Mouse (Mus musculus) 3T3-L1 (cell line): ENCODE results near the gene Robo1.

Source experiments
- DNase-seq: peaks from one replicate; pipeline ENCODE4 v3.0.0-alpha.2; 2015; ENCODE audit warnings: low read depth, low spot score

The Robo1 gene

DNA sequence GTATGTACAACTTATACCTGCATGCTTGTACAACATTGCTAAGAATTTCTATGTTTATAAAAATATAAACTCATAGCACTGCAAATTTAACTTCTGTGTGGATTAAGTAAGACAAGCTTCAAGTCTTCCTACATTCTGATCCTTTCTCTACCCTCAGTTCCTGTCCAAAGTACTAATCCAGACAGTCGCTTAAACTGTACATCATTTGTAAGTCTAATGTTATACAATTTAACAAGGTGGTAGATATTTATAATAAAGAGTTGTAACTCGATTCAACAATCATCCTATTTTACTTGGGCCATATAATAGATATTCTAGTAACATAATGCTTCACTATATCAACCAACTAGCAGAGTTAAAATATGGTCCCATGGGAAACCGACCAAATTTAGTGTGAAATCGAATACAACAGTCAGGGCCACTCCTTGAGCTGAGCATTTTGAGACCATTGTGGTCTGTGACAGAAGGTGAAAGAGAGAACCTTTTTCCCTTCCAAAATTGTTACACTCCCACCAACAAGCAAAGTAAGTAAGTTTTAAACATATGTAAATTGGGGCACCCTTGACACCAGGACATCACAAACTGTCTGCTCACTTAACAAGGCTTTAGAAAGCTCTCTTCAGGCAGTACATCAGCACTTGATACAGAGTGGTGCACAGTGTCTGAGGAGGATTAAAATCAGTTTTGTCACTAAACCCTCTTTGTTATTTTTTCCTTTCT lies 295.5 kb downstream of the Robo1 start:
- DNase-seq, result no peak

DNA sequence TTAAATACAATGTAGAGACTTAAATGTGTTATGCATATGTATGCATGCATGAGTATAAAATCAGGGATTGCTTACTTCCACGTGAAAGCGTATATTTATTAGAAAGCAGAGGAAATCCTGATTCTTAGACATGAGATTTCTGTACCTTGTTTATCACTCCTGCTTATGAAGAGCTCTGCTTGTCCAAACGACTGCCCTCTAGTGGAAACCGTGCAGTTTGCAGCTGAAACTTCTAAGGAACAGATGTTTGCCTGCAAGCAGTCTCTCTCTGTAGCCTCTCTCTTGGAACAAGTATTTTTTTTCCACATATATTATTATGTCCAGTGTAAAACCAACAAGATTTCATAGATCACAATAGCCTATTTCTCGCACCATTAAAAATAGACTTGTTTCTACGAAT lies 297.0 kb downstream of the Robo1 start:
- DNase-seq, result peak; percentile 77

DNA sequence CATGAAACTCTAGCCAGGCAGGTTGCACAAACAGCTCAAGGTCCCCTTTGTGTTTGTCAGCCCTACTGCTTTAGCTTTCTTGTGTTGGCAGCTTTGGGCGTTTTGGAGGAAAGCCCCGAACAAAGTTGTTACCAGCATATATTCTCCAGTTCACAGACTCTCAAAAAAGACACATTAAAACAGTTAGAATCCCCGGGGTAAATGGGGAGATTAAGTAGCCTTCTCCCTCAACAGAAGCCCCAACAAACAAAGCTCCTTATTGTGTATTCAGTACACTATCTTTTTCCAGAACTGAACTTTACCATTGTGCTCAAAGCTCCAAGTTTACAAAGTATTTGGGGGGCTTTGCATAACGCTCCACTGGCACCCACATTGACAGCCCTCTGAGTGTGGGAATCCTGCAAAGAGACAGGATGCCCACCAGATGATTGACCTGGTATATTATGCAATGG lies 302.6 kb downstream of the Robo1 start:
- DNase-seq, result no peak

DNA sequence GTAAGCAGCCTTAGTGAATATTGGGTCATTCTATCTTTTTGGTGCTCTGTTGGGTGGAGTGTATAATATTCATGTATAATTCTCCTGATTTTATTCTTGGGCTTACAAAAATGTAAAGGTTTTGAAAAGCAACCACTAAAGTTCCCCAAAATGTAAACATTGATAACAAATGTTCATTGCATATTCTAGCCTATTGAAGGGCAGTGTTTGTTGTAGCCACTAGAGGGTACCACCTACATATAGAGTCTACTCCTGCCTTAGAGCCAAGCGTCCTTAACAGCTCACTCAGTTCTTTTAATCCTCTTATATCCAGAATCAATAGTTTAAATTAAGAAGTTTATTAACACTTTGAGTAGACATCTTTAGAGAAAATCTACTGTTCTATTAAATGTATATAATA lies 306.8 kb downstream of the Robo1 start:
- DNase-seq, result peak; percentile 29

- no peak for DNase-seq
These were observed 307.3 kb downstream of the Robo1 start for GRCm38 (mm10) chr16:72615360-72615759.

DNA sequence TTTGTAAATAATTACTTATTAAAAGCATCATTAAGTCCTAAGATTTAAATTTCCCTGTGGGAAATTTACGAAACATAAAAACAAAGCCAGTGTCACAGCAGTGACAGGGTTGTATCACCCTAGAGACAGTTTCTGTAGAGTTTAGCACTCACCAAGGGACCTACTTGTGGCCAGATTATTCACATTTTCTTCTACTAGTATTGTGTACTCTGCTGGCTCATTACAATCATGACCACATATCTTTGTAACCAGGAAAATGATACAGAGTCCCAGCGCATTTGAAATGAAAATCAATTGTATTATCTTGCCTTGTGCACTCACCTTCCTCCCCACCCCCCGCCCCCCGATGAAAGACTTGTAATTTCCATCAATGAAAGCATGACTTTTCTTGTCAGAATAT lies 314.3 kb downstream of the Robo1 start:
- no peak for DNase-seq

- no peak for DNase-seq
These were observed 314.8 kb downstream of the Robo1 start for GRCm38 (mm10) chr16:72622868-72623267.

DNA sequence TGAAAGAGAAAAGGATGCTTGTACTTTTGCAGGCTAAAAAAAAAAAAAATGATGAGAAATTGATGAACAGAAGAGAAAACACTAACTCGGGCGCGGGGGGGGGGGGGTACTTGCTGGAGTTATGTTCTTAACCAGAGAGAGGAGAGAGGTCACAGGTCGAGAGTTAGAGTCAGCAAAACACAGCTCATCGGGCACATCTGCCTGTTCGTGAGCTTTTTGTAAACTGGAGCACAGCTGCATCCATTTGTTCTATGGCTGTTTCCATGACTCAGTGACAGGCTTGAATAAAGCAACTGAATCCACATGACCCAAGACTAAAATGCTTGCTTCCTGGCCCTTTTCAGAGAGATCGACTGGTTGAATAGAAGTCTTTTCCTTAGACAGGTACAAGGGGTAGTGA lies 325.7 kb downstream of the Robo1 start:
- DNase-seq, result no peak

DNA sequence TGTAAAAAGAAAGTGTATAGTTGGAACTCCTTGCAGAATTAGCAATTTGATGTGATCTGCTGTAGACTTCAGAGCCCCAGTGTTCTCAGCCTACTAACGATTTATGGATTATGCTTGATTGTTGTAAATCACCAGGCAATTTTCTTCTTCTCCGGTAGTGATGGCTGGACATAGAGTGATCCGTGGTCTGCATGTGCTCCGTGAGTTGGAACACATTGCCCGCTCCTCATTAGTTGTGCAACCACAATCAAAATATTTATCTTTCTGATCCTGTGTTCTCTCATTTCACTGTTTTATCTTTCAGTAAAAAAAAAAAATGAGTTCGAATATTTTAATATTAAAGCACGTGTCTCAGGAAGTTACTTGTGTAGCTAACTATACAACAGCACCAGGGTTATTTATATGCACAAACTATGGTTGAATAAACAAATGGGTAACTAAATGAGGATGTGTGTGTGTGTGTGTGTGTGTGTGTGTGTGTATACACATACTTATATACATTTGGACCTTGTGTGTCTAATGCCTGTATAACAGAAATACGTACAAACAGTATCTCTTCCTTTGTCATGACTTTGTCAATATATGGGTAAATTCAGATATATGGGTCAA lies 331.3 kb downstream of the Robo1 start:
- no peak for DNase-seq

DNA sequence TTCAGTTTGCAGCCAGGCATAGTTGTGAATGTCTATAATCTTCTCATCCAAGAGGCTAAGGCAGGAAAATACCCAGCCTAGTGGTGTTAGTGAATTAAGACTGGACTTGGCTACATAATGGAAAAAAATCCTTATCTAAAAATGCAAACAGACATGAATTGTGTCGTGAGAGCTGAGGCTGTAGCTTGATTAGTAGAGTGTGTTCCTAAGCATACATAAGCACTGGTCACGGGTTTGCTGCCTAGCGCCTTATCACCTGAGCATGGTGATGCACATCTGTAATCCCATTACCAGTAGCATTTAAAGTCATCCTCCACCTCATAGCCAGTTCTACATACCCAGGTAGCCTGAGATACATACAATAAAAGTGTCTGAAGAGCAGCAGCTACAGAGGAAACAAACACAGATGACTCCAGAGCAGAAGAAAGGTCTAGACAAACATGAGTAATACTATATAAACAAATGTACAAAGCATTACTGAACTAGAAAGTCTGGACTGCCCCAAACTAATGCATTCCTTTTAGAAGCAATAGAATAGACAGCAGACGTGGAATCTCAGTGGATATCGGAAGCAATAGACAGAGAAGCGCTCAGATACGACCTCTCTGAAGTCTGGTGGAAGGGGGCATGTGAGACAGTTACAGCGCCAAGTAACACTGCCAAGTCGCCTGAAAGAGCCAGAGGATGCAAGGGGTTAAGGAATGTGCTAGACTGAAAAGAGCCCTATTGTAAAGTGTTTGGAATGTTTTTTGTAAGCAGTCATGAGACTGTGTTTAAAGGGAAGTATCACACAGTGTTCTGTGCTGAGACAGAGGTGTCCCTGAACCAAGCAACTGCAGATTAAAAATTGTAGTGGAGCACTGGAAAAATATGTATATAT lies 333.1 kb downstream of the Robo1 start:
- DNase-seq, result no peak

GRCm38 (mm10) chr16:72645890-72646289 lies 337.8 kb downstream of the Robo1 start:
- no peak for DNase-seq

- peak; percentile 2 for DNase-seq
These were observed 341.2 kb downstream of the Robo1 start for GRCm38 (mm10) chr16:72649314-72649713.

- no peak for DNase-seq
These were observed 347.3 kb downstream of the Robo1 start for GRCm38 (mm10) chr16:72655411-72655810.

DNA sequence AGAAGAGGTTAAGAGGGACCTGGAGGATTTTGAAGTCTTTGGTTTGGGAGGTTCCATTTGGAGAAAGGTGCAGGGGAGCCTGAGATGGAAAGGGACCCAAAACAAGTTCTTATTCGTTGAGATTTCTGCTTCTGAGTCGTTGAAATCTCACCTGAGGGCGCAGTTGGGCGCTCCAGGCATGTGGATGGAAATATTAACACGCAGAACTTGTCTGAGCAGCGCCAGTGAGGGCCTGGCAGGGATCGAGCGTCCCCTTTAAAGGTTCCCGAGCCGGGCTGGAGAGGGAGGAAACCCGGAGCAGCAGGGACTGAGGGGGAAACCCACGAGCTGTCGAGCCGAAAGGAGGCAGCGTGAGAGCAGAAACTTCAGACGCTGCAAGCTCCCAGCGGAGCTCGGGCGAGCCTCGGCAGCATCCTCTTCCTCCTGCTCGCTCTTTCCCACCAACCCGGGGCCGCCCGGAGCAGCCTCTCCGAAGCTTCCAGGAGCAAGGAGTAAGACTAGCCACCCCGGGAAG lies 354.8 kb downstream of the Robo1 start:
- DNase-seq, result no peak

DNA sequence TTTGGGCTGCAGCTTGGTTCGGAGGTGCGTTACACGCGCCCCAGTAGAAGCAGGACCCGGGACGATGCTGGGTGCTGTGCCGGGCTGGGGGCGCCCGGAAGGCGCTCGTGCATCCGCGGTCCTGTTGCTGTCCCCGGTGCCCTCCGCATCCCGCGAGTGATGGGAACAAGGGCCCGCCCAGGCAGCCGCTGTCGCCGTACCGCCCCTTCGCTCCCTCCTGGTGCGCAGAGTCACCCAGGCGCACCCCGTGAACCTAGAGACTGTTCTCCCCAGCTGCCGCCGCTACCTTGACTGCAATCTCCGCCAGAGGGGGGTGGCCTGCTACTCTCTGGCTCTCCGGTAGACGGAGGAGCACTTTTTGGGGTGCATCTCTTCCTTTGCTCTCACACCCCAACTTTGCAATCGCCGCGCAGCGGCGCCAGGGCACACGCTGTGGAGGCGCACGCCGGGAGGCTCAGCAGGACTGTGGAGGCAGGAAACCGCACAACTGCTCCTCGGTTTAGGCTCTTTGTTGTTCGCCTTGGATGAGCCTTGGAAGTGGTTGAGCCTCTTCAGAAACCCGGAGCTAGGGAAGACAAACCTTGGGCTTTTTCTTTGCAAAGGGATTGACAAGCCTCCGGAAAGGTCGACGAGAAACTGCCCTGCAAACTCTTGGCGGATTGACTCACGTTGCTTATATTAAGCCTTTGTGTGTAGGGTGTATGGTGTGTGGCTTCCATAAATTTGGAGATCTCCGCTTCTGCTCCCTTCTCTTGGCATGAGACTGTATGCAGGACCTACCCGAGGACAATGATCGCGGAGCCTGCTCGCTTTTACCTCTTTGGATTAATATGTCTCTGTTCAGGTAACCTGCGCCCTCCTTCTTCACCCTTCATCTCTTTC lies 355.5 kb downstream of the Robo1 start:
- no peak for DNase-seq

DNA sequence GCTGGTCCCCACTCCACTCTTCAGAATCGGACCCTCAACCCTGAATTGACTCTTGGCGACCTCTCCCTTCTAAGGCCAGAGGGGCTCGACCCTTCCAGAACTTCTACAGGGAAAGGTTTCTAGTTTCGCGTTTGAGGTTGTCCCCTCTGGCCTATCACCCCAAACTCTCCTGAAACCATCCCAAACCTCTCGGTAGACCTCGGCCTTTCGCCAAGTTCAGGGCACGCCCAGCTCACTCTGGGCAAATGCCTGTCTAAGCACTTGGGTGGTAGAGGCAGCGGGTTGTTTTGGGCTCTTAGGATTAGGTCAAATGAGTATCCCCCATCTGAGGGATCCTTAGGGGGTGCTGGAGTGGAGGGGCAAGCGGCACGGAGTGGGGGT lies 356.1 kb downstream of the Robo1 start:
- no peak for DNase-seq

DNA sequence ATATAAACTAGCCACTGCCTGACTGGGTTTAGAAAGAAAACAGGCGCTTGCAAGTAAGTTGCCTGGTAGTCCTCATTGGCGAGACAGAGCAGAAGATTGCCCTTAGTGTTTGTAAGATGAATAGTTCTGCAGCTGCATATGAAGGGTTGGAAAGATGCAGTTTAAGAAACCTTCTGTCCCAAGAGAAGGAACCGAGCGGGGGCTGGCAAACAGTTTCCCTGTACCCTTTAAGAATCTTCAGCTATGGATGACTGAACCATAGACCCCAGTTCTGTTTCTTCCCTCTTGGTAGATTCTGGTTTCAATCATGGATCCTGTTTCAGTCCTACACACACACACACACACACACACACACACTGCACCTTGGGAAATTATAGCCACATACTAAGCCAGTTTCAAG lies 356.7 kb downstream of the Robo1 start:
- DNase-seq, result no peak

- DNase-seq, result no peak
These were observed 357.3 kb downstream of the Robo1 start for GRCm38 (mm10) chr16:72665454-72665853.

DNA sequence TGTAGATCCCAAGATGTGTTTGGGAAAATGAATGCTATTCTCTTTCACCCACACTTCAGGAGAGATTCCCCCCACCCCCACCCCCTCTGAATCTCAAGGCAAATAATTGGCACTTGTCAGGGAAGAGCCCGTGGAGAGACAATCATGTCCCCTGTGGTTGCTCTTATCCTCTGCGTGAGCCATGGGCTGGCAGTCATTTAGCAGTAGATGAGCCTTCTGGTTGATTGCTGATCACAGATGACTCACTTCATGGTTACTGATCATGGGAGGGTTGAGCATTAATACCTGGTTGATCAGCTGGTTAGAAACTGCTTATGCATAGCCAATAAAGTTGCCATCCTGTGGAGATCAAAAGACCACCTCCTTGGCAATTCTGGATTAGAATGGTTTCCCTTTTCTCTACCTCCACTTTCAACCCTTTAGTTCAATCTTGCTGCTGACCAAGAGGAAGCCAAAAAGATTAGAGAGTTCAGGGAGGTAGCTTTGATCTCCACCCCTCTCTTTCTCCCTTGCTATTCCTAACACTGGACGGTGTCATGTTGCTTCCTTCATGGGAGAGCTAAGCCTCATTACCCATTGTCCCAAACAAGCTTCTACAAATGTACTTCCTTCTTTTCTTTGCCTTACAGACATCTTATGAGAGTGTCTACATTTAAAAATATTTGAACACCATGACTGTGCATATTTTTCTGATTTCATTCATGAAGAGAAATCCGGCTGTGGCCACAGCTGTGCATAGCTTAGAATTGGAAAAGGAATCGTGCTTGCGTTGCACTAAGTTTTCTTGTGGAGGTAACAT lies 362.3 kb downstream of the Robo1 start:
- no peak for DNase-seq

- DNase-seq, result no peak
These were observed 369.1 kb downstream of the Robo1 start for GRCm38 (mm10) chr16:72677234-72677633.
